Mouse (Mus musculus): ENCODE measurements around the gene Tmem206. TPM values are rescaled to one million over a fixed set of nuclear protein-coding genes. Genes with fewer than 3 reads are reported as not detected.
A peak's percentile ranks its signal among the peaks of the same experiment; 100 is the strongest.

Tmem206 gene
- polyA plus RNA-seq, 1 experiment from 2014 or later = 21.0 TPM

- peaks cover 7% of the 10 kb centered on the region for H3K36me3 ChIP-seq (ENCODE audit: control insufficient read depth, insufficient read depth, low read length)
- H3K27ac ChIP-seq (ENCODE audit: low read depth) = no peak overlapping the region
- H3K4me3 ChIP-seq (ENCODE audit: low read depth, low read length) = peak overlapping the region; percentile 74
- no peak overlapping the region; the same call in 1 of the 2 replicates for H3K9ac ChIP-seq (ENCODE audit: low read length)
- DNase-seq (ENCODE audit: low spot score) (no peak), ATAC-seq (replicated peaks; ENCODE audit: low FRiP score, low TSS enrichment, low read depth) (no peak)
- no peaks in the 10 kb centered on the region for H3K27me3 ChIP-seq (replicated peaks; ENCODE audit: control insufficient read depth, insufficient read depth, low read length)
- no peaks in the 10 kb centered on the region for H3K9me3 ChIP-seq (ENCODE audit: control insufficient read depth, low read length)
- peak overlapping the region; percentile 44 for H3K4me2 ChIP-seq (ENCODE audit: low read length)
- peaks cover 3% of the 10 kb centered on the region; the same call in 1 of the 2 replicates for H3K4me1 ChIP-seq (replicated peaks; ENCODE audit: control insufficient read depth, insufficient read depth, low read length)
- WGBS = 77% methylated on average over 6 of the region's 6 CpGs
Measured at GRCm38 (mm10) chr1:191313158-191313557, 12.6 kb upstream of the Tmem206 start.

- Histone ChIP-seq H3K9ac (ENCODE audit: low read length) (no peak overlapping the region), H3K27me3 (replicated peaks; ENCODE audit: control insufficient read depth, insufficient read depth, low read length) (no peaks in the 10 kb centered on the region), H3K9me3 (ENCODE audit: control insufficient read depth, low read length) (no peaks in the 10 kb centered on the region), H3K4me3 (ENCODE audit: low read depth, low read length) (no peak overlapping the region), H3K27ac (ENCODE audit: low read depth) (no peak overlapping the region), H3K4me2 (ENCODE audit: low read length) (no peak overlapping the region), H3K36me3 (ENCODE audit: control insufficient read depth, insufficient read depth, low read length) (peaks cover 7% of the 10 kb centered on the region), H3K4me1 (replicated peaks; ENCODE audit: control insufficient read depth, insufficient read depth, low read length) (peaks cover 3% of the 10 kb centered on the region; the same call in 1 of the 2 replicates)
- ATAC-seq (replicated peaks; ENCODE audit: low FRiP score, low TSS enrichment, low read depth) (no peak), DNase-seq (ENCODE audit: low spot score) (no peak)
- WGBS = 70% methylated on average over 4 of the region's 4 CpGs
Measured at GRCm38 (mm10) chr1:191313926-191314325, 11.8 kb upstream of the Tmem206 start.

GRCm38 (mm10) chr1:191316818-191317217, 8.9 kb upstream of the Tmem206 start:
- Histone ChIP-seq H3K27ac (ENCODE audit: low read depth) (no peak overlapping the region), H3K9me3 (ENCODE audit: control insufficient read depth, low read length) (no peaks in the 10 kb centered on the region), H3K36me3 (ENCODE audit: control insufficient read depth, insufficient read depth, low read length) (no peaks in the 10 kb centered on the region), H3K27me3 (replicated peaks; ENCODE audit: control insufficient read depth, insufficient read depth, low read length) (no peaks in the 10 kb centered on the region), H3K4me2 (ENCODE audit: low read length) (peak overlapping the region; percentile 70), H3K9ac (ENCODE audit: low read length) (peak overlapping the region; percentile 82; the same call in 1 of the 2 replicates), H3K4me1 (replicated peaks; ENCODE audit: control insufficient read depth, insufficient read depth, low read length) (peaks cover 3% of the 10 kb centered on the region; the same call in 1 of the 2 replicates), H3K4me3 (ENCODE audit: low read depth, low read length) (peak overlapping the region; percentile 61)
- ATAC-seq (replicated peaks; ENCODE audit: low FRiP score, low TSS enrichment, low read depth) = no peak
- no peak for DNase-seq (ENCODE audit: low spot score)
- WGBS = 68% methylated on average over 8 of the region's 8 CpGs

- Histone ChIP-seq H3K9me3 (ENCODE audit: control insufficient read depth, low read length) (no peaks in the 10 kb centered on the region), H3K36me3 (ENCODE audit: control insufficient read depth, insufficient read depth, low read length) (no peaks in the 10 kb centered on the region), H3K4me2 (ENCODE audit: low read length) (peak within 1 kb of the TSS; percentile 70), H3K27ac (ENCODE audit: low read depth) (peak within 1 kb of the TSS; percentile 73), H3K4me1 (replicated peaks; ENCODE audit: control insufficient read depth, insufficient read depth, low read length) (peaks cover 3% of the 10 kb centered on the region; the same call in 1 of the 2 replicates), H3K4me3 (ENCODE audit: low read depth, low read length) (peak within 1 kb of the TSS; percentile 61), H3K27me3 (replicated peaks; ENCODE audit: control insufficient read depth, insufficient read depth, low read length) (no peaks in the 10 kb centered on the region), H3K9ac (ENCODE audit: low read length) (peak within 1 kb of the TSS; percentile 82)
- under 1% methylated on average over 53 of the region's 54 CpGs for WGBS
- peak; percentile 88 for ATAC-seq (replicated peaks; ENCODE audit: low FRiP score, low TSS enrichment, low read depth)
- DNase-seq (ENCODE audit: low spot score) = peak; percentile 85
Measured at GRCm38 (mm10) chr1:191317591-191318196, 8.0 kb upstream of the Tmem206 start, which contains the start of gene Nenf. Nenf (minus strand) TSS chr1:191318194.

- WGBS = 54% methylated on average over 5 of the region's 5 CpGs
- no peak for DNase-seq (ENCODE audit: low spot score)
- H3K27ac ChIP-seq (ENCODE audit: low read depth) = 0 out of 2 replicates have a peak overlapping the region, but pooled peaks have one; percentile 38
Measured at GRCm38 (mm10) chr1:191318686-191319085, 7.0 kb upstream of the Tmem206 start.

GRCm38 (mm10) chr1:191323381-191323780, 2.3 kb upstream of the Tmem206 start:
- no peak overlapping the region for H3K9ac ChIP-seq (ENCODE audit: low read length)
- H3K9me3 ChIP-seq (ENCODE audit: control insufficient read depth, low read length) = no peaks in the 10 kb centered on the region
- WGBS = 89% methylated on average over 3 of the region's 3 CpGs
- no peak for DNase-seq (ENCODE audit: low spot score)
- no peak overlapping the region for H3K4me2 ChIP-seq (ENCODE audit: low read length)
- no peak overlapping the region for H3K27ac ChIP-seq (ENCODE audit: low read depth)
- 0 out of 2 replicates have a peak, but pooled peaks cover 2% of the 10 kb centered on the region for H3K36me3 ChIP-seq (ENCODE audit: control insufficient read depth, insufficient read depth, low read length)
- ATAC-seq (replicated peaks; ENCODE audit: low FRiP score, low TSS enrichment, low read depth) = no peak
- no peak overlapping the region for H3K4me3 ChIP-seq (ENCODE audit: low read depth, low read length)
- H3K4me1 ChIP-seq (replicated peaks; ENCODE audit: control insufficient read depth, insufficient read depth, low read length) = peaks cover 8% of the 10 kb centered on the region
- no peaks in the 10 kb centered on the region for H3K27me3 ChIP-seq (replicated peaks; ENCODE audit: control insufficient read depth, insufficient read depth, low read length)

More at GRCm38 (mm10) chr1:191318686-191319085, 7.0 kb upstream of the Tmem206 start:
- H3K4me1 ChIP-seq (replicated peaks; ENCODE audit: control insufficient read depth, insufficient read depth, low read length) = no peaks in the 10 kb centered on the region; the same call in 1 of the 2 replicates
- no peak for ATAC-seq (replicated peaks; ENCODE audit: low FRiP score, low TSS enrichment, low read depth)
- no peaks in the 10 kb centered on the region for H3K9me3 ChIP-seq (ENCODE audit: control insufficient read depth, low read length)
- no peaks in the 10 kb centered on the region for H3K27me3 ChIP-seq (replicated peaks; ENCODE audit: control insufficient read depth, insufficient read depth, low read length)
- H3K4me2 ChIP-seq (ENCODE audit: low read length) = no peak overlapping the region
- no peak overlapping the region for H3K9ac ChIP-seq (ENCODE audit: low read length)
- no peak overlapping the region for H3K4me3 ChIP-seq (ENCODE audit: low read depth, low read length)
- no peaks in the 10 kb centered on the region for H3K36me3 ChIP-seq (ENCODE audit: control insufficient read depth, insufficient read depth, low read length)

- WGBS = 79% methylated on average over 7 of the region's 7 CpGs
- Histone ChIP-seq H3K4me1 (replicated peaks; ENCODE audit: control insufficient read depth, insufficient read depth, low read length) (peaks cover 8% of the 10 kb centered on the region), H3K27ac (ENCODE audit: low read depth) (no peak overlapping the region), H3K4me3 (ENCODE audit: low read depth, low read length) (no peak overlapping the region), H3K9ac (ENCODE audit: low read length) (no peak overlapping the region), H3K36me3 (ENCODE audit: control insufficient read depth, insufficient read depth, low read length) (0 out of 2 replicates have a peak, but pooled peaks cover 4% of the 10 kb centered on the region), H3K4me2 (ENCODE audit: low read length) (peak overlapping the region; percentile 90), H3K27me3 (replicated peaks; ENCODE audit: control insufficient read depth, insufficient read depth, low read length) (no peaks in the 10 kb centered on the region), H3K9me3 (ENCODE audit: control insufficient read depth, low read length) (no peaks in the 10 kb centered on the region)
- ATAC-seq (replicated peaks; ENCODE audit: low FRiP score, low TSS enrichment, low read depth) (0 out of 2 replicates have a peak, but pooled peaks have one; percentile 22), DNase-seq (ENCODE audit: low spot score) (no peak)
Measured at GRCm38 (mm10) chr1:191324733-191325590, 750 bp upstream of the Tmem206 start.

GRCm38 (mm10) chr1:191326233-191326882, 646 bp downstream of the Tmem206 start:
- peaks cover 8% of the 10 kb centered on the region for H3K4me1 ChIP-seq (replicated peaks; ENCODE audit: control insufficient read depth, insufficient read depth, low read length)
- no peaks in the 10 kb centered on the region for H3K9me3 ChIP-seq (ENCODE audit: control insufficient read depth, low read length)
- 2% methylated on average over 34 of the region's 35 CpGs for WGBS
- H3K36me3 ChIP-seq (ENCODE audit: control insufficient read depth, insufficient read depth, low read length) = 0 out of 2 replicates have a peak, but pooled peaks cover 12% of the 10 kb centered on the region
- peak overlapping the region; percentile 90 for H3K4me2 ChIP-seq (ENCODE audit: low read length)
- H3K4me3 ChIP-seq (ENCODE audit: low read depth, low read length) = peak overlapping the region; percentile 87
- DNase-seq (ENCODE audit: low spot score) (peak; percentile 84), ATAC-seq (replicated peaks; ENCODE audit: low FRiP score, low TSS enrichment, low read depth) (peak; percentile 67)
- no peaks in the 10 kb centered on the region for H3K27me3 ChIP-seq (replicated peaks; ENCODE audit: control insufficient read depth, insufficient read depth, low read length)
- H3K9ac ChIP-seq (ENCODE audit: low read length) = peak overlapping the region; percentile 86
- peak overlapping the region; percentile 47; the same call in 1 of the 2 replicates for H3K27ac ChIP-seq (ENCODE audit: low read depth)
